Mouse (Mus musculus): ENCODE data around the gene Cat. TPM values are rescaled to one million over a fixed set of nuclear protein-coding genes. Genes with fewer than 3 reads are reported as not detected.

Cat gene
- total and polyA plus RNA-seq, 2 experiments, result 1,476 to 1,807 TPM

DNA sequence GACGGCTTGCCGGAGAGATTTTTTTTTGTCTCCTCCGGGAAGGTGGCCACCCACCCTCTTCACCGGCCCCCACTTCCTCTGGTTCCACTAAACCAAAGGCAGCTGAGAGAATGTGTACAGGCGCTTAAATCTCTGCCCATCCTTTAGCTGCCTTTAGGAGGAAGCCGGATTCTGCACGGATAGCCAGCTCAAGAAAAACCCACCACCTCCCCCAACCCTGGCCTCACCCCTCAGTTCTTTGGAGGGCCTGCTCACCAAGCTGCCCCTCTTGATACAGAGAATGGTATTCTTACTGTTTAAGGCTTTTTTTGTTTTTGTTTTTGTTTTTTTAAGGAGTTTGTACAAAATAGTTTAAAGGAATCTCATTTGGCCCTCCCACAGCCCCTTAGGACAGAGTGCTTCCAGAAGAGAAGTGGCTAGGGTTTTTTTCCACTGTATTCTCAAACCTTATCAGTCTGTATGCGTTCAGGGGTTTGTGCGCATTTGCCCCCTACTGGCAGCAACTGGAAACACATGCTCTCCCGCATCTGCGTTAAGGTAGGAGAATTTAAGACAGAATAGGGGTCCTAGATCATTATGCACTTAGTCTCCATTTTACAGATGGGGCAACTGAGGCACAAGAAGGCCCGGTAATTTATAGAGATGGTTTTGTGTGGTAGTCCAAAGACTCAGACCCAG lies 60.5 kb downstream of the Cat start:
- whole genome bisulfite sequencing, result 35% methylated on average over 12 of the region's 12 CpGs
- Histone ChIP-seq H3K36me3 (ENCODE audit: control insufficient read depth, insufficient read depth, low read length) (no peaks in the 10 kb centered on the region), H3K79me2 (ENCODE audit: control insufficient read depth, insufficient read depth, low read length) (no peaks in the 10 kb centered on the region), H3K9ac (ENCODE audit: low read depth, low read length) (no peak overlapping the region), H3K4me1 (ENCODE audit: control insufficient read depth, insufficient read depth, low read length) (peaks cover 5% of the 10 kb centered on the region; the same call in 1 of the 2 replicates), H3K27ac (replicated peaks; ENCODE audit: insufficient read depth, low read depth, low read length) (no peak overlapping the region), H3K27me3 (ENCODE audit: control insufficient read depth, insufficient read depth, low read length) (no peaks in the 10 kb centered on the region), H3K4me3 (ENCODE audit: insufficient read depth, low read depth, low read length) (no peak overlapping the region)
- TF ChIP-seq CTCF (IDR thresholded peaks at IDR 0.05; ENCODE audit: low read depth, low read length), result peak; percentile 81
- no peak for TF ChIP-seq POLR2A (IDR thresholded peaks at IDR 0.05; ENCODE audit: extremely low read depth, insufficient read depth, low read length)
- peak; percentile 36 for DNase-seq (ENCODE audit: extremely low read depth, low read depth, low spot score)

DNA sequence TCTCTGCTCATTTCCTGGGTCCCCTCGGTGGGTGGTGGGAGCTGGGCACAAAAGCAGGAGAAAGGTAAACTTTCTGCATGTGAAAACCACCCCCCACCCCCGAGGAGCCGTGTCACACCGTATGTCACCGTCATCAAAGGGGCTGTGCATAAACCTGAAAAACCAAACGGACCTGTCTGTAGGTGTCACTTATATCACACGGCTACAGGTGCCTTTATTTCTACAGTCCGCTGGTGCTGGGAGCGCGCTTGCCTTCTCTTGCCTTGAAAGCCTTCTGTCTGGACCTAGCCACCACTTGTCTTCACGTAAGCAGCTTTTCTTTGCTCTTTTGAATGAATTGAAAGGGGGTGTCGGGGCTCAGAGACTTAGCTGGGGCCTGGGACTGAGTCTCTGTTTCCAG lies 61.1 kb downstream of the Cat start:
- H3K4me3 ChIP-seq (ENCODE audit: insufficient read depth, low read depth, low read length), result no peak overlapping the region
- no peak overlapping the region for H3K27ac ChIP-seq (replicated peaks; ENCODE audit: insufficient read depth, low read depth, low read length)
- no peak for DNase-seq (ENCODE audit: extremely low read depth, low read depth, low spot score)
- no peaks in the 10 kb centered on the region for H3K36me3 ChIP-seq (ENCODE audit: control insufficient read depth, insufficient read depth, low read length)
- H3K27me3 ChIP-seq (ENCODE audit: control insufficient read depth, insufficient read depth, low read length), result no peaks in the 10 kb centered on the region
- no peak overlapping the region for H3K9ac ChIP-seq (ENCODE audit: low read depth, low read length)
- H3K79me2 ChIP-seq (ENCODE audit: control insufficient read depth, insufficient read depth, low read length), result no peaks in the 10 kb centered on the region
- H3K4me1 ChIP-seq (ENCODE audit: control insufficient read depth, insufficient read depth, low read length), result peaks cover 5% of the 10 kb centered on the region; the same call in 1 of the 2 replicates
- 77% methylated on average over 12 of the region's 12 CpGs for whole genome bisulfite sequencing
- no peak for TF ChIP-seq POLR2A (IDR thresholded peaks at IDR 0.05; ENCODE audit: extremely low read depth, insufficient read depth, low read length)
- no peak for TF ChIP-seq CTCF (IDR thresholded peaks at IDR 0.05; ENCODE audit: low read depth, low read length)

- no peak overlapping the region for H3K27ac ChIP-seq (replicated peaks; ENCODE audit: insufficient read depth, low read depth, low read length)
- no peak overlapping the region for H3K4me3 ChIP-seq (ENCODE audit: insufficient read depth, low read depth, low read length)
- no peak for TF ChIP-seq POLR2A (IDR thresholded peaks at IDR 0.05; ENCODE audit: extremely low read depth, insufficient read depth, low read length)
- no peak for TF ChIP-seq CTCF (IDR thresholded peaks at IDR 0.05; ENCODE audit: low read depth, low read length)
Observed at GRCm38 (mm10) chr2:103420650-103421507, 64.1 kb downstream of the Cat start.

DNA sequence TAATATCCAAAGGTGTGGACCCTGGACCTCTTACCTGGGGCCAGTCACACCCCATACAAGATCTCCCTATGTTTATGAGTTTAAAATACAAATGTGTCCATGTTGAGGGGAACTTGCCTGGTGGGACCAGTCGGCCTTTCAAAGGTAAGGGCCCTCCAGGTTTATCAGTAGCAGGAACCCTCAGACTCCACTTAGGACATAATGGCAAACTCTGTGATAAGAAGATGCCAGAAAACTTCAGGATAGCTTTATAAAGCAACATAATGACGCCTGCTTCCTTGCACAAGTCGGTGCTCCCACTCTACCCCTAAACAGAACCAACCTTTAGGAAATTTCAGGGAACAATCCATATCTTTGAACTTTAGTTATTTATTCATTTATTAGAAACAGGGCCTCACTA lies 69.2 kb downstream of the Cat start:
- TF ChIP-seq POLR2A (IDR thresholded peaks at IDR 0.05; ENCODE audit: extremely low read depth, insufficient read depth, low read length) (no peak), CTCF (IDR thresholded peaks at IDR 0.05; ENCODE audit: low read depth, low read length) (no peak)
- Histone ChIP-seq H3K36me3 (ENCODE audit: control insufficient read depth, insufficient read depth, low read length) (no peaks in the 10 kb centered on the region), H3K79me2 (ENCODE audit: control insufficient read depth, insufficient read depth, low read length) (no peaks in the 10 kb centered on the region), H3K4me3 (ENCODE audit: insufficient read depth, low read depth, low read length) (no peak overlapping the region), H3K27me3 (ENCODE audit: control insufficient read depth, insufficient read depth, low read length) (no peaks in the 10 kb centered on the region), H3K9ac (ENCODE audit: low read depth, low read length) (no peak overlapping the region), H3K4me1 (ENCODE audit: control insufficient read depth, insufficient read depth, low read length) (peaks cover 2% of the 10 kb centered on the region; the same call in 1 of the 2 replicates), H3K27ac (replicated peaks; ENCODE audit: insufficient read depth, low read depth, low read length) (no peak overlapping the region)
- DNase-seq (ENCODE audit: extremely low read depth, low read depth, low spot score), result no peak
- WGBS, result 75% methylated on average over 3 of the region's 3 CpGs

More at GRCm38 (mm10) chr2:103420650-103421507, 64.1 kb downstream of the Cat start:
- H3K9ac ChIP-seq (ENCODE audit: low read depth, low read length), result no peak overlapping the region
- H3K27me3 ChIP-seq (ENCODE audit: control insufficient read depth, insufficient read depth, low read length), result no peaks in the 10 kb centered on the region
- no peaks in the 10 kb centered on the region for H3K4me1 ChIP-seq (ENCODE audit: control insufficient read depth, insufficient read depth, low read length)
- no peak for DNase-seq (ENCODE audit: extremely low read depth, low read depth, low spot score)
- WGBS, result 76% methylated on average over 15 of the region's 15 CpGs
- no peaks in the 10 kb centered on the region for H3K79me2 ChIP-seq (ENCODE audit: control insufficient read depth, insufficient read depth, low read length)
- no peaks in the 10 kb centered on the region for H3K36me3 ChIP-seq (ENCODE audit: control insufficient read depth, insufficient read depth, low read length)

- no peak for DNase-seq (ENCODE audit: extremely low read depth, low read depth, low spot score)
- peaks cover 2% of the 10 kb centered on the region; the same call in 1 of the 2 replicates for H3K4me1 ChIP-seq (ENCODE audit: control insufficient read depth, insufficient read depth, low read length)
- no peaks in the 10 kb centered on the region for H3K79me2 ChIP-seq (ENCODE audit: control insufficient read depth, insufficient read depth, low read length)
- no peak overlapping the region for H3K4me3 ChIP-seq (ENCODE audit: insufficient read depth, low read depth, low read length)
- no peaks in the 10 kb centered on the region for H3K36me3 ChIP-seq (ENCODE audit: control insufficient read depth, insufficient read depth, low read length)
- WGBS, result 83% methylated on average over 5 of the region's 5 CpGs
- TF ChIP-seq POLR2A (IDR thresholded peaks at IDR 0.05; ENCODE audit: extremely low read depth, insufficient read depth, low read length) (no peak), CTCF (IDR thresholded peaks at IDR 0.05; ENCODE audit: low read depth, low read length) (no peak)
- no peak overlapping the region for H3K9ac ChIP-seq (ENCODE audit: low read depth, low read length)
- H3K27me3 ChIP-seq (ENCODE audit: control insufficient read depth, insufficient read depth, low read length), result no peaks in the 10 kb centered on the region
- H3K27ac ChIP-seq (replicated peaks; ENCODE audit: insufficient read depth, low read depth, low read length), result no peak overlapping the region
Observed at GRCm38 (mm10) chr2:103413381-103413780, 71.6 kb downstream of the Cat start.
